Mouse (Mus musculus) layer of hippocampus, adult 6 months (tissue): ENCODE data around the gene Tas2r121. TPM values are rescaled to one million over a fixed set of nuclear protein-coding genes. Genes with fewer than 3 reads are reported as not detected.

Experiments used
- long read RNA-seq, 2 experiments: library from polyadenylated mRNA; unstranded; transcript quantifications; one replicate each; pipeline ENCODE4 v2.0.0; 2019 to 2020
- polyA plus RNA-seq: library from polyadenylated mRNA; unstranded; fragments of <200 nt; fragmentation: Nextera tagmentation; gene quantifications from 2 replicates; pipeline ENCODE4 v1.2.3, GENCODE M21; 2021

Tas2r121 gene
- polyA plus RNA-seq = not detected in 2 replicates
- long read RNA-seq, experiment 1 = 0 reads
- long read RNA-seq, experiment 2 = 0 reads

DNA sequence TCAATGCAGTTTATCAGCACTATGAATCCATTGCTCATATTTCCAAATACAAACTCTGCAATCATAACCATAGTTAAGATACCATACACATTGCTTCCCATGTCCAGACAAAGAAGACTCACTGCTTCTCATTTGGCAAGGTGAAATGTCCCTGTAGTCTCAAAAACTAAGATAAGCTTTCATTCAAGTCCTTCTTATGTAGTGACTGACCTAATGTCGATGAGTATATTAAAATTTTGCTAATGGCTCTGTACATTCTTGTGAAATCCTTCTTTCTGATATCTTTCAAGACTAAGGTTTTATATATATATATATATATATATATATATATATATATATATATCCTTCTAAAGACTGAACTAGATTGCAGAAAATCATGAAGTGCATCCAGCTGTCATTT is at the start of gene Tas2r121:
Tas2r121 (minus strand) TSS at position 101 of the 400 bp plus-strand sequence.

DNA sequence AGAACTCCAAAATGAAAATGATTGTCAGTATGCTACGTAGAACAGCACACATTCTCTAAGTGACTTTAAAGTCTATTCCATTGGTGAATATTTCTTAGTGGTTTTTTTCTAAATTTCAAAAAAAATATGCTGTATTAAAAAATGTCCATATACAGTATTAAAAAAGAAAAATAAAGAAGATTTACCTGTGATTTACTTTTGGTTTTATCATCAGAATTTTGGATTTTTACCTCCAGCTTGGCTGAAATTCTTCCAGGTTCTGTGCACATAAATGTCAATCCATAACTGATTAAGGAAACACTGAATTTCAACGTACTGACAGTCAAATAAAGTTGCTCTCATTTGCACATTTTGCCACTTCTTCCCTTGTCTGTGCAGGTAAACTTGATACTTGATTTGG is 37.1 kb upstream of the Tas2r121 start, which contains the start of gene Tas2r115:
Tas2r115 (minus strand) TSS at position 101 of the 400 bp plus-strand sequence.

DNA sequence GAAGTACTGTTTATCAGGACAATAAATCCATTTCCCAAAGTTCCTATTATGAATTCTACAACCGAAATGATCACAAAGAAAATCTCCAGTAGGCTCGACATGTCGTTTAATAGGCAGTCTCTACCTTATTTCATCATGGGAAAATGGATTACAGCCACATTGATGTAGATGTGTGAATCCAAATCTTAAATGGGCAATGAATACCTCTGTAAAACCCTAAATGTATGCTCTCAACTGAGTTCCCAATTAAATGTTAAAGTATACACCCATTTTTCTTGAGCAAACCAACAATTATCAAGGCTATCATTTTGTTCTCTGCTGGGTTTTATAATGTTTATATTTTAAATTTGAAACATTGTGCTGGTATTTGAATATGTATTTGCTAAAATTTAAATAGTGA is 11.0 kb upstream of the Tas2r121 start, which contains the start of gene Tas2r122:
Tas2r122 (minus strand) TSS at position 101 of the 400 bp plus-strand sequence.

DNA sequence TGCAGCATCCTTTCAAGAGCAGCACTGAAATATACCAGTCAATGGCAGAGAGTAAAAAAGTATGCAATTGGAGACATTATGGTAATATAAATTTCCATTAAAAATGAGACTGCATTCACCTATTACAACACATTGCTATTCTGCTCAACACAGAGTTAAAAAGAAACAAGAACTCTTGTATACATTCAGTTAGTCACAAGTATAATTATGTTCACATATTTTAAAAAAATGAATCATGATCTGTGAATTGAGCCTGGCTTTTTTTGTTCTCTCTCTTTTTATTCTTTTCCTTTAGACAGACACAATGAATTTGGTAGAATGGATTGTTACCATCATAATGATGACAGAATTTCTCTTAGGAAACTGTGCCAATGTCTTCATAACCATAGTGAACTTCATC is 44.2 kb downstream of the Tas2r121 start, which contains the start of gene Tas2r120:
Tas2r120 (plus strand) TSS at position 301 of the 400 bp plus-strand sequence.

DNA sequence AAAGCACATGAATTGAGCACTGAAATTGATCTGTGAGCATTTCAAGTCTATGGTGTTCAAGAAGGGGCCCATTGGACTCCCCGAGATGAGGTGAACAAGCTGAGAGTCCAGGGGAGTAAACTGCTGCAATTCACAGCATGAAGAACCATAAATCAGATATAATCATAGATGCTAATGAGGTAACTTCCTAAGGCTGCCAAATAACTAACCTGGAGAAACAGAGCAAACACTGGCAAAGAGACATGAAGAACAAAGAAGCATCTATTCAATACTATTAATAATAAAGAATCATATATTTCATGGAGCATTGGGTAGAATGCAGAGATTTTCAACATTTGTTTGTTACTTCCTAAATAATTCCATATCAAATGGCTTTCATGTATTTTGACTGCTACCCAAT is 49.4 kb downstream of the Tas2r121 start, which contains the start of gene A630073D07Rik:
A630073D07Rik (minus strand) TSS at position 101 of the 400 bp plus-strand sequence.

Other genes starting within 250 kb of the Tas2r121 start
- gene Prh1, start 131.2 kb downstream of the Tas2r121 start, polyA plus RNA-seq = not detected in 2 replicates
- gene Prp2, start 105.1 kb downstream of the Tas2r121 start, polyA plus RNA-seq = not detected in 2 replicates
- gene A630073D07Rik, start 49.5 kb downstream of the Tas2r121 start, polyA plus RNA-seq = not detected in 2 replicates
- not detected in 2 replicates for gene Tas2r120, start 44.1 kb downstream of the Tas2r121 start, polyA plus RNA-seq
- gene Tas2r122, start 10.9 kb upstream of the Tas2r121 start, polyA plus RNA-seq = not detected in 2 replicates
- gene Tas2r115, start 37.0 kb upstream of the Tas2r121 start, polyA plus RNA-seq = not detected in 2 replicates
- not detected in 2 replicates for gene Tas2r124, start 53.7 kb upstream of the Tas2r121 start, polyA plus RNA-seq
- gene Tas2r102, start 61.1 kb upstream of the Tas2r121 start, polyA plus RNA-seq = not detected in 2 replicates
- gene Tas2r136, start 77.2 kb upstream of the Tas2r121 start, polyA plus RNA-seq = not detected in 2 replicates
- gene Tas2r117, start 101.8 kb upstream of the Tas2r121 start, polyA plus RNA-seq = not detected in 2 replicates
- not detected in 2 replicates for gene Tas2r123, start 146.1 kb upstream of the Tas2r121 start, polyA plus RNA-seq
- gene Tas2r116, start 154.4 kb upstream of the Tas2r121 start, polyA plus RNA-seq = not detected in 2 replicates
- not detected in 2 replicates for gene Tas2r110, start 167.0 kb upstream of the Tas2r121 start, polyA plus RNA-seq
- not detected in 2 replicates for gene Tas2r113, start 192.0 kb upstream of the Tas2r121 start, polyA plus RNA-seq
- not detected in 2 replicates for gene Tas2r125, start 208.6 kb upstream of the Tas2r121 start, polyA plus RNA-seq